Mouse (Mus musculus) hindlimb bud, embryonic 11.5 days (tissue): ENCODE results near the gene Clic1.

Source experiments
- DNase-seq: peaks from one replicate; pipeline ENCODE4 v3.0.0-alpha.2; 2012; ENCODE audit warnings: low read depth, low spot score; ENCODE audit errors: extremely low spot score

The Clic1 gene

GRCm38 (mm10) chr17:35063466-35063865 is 13.7 kb downstream of the Clic1 start:
- no peak for DNase-seq

- DNase-seq: no peak
Observed at GRCm38 (mm10) chr17:35064378-35064877, 14.7 kb downstream of the Clic1 start.

- DNase-seq: no peak
Observed at GRCm38 (mm10) chr17:35064951-35065947, 15.5 kb downstream of the Clic1 start, which contains the start of gene Ly6g6c. Gene Ly6g6c, plus strand, starts transcription at chr17:35065388.

- DNase-seq: no peak
Observed at GRCm38 (mm10) chr17:35066084-35066483, 16.3 kb downstream of the Clic1 start, which contains the start of gene Mpig6b. Gene Mpig6b, minus strand, starts transcription at chr17:35066184.

GRCm38 (mm10) chr17:35068213-35068914 is 18.6 kb downstream of the Clic1 start:
- DNase-seq: no peak

- DNase-seq: no peak
Observed at GRCm38 (mm10) chr17:35070556-35071229, 20.9 kb downstream of the Clic1 start.

- DNase-seq: no peak
Observed at GRCm38 (mm10) chr17:35071454-35071853, 21.7 kb downstream of the Clic1 start.

GRCm38 (mm10) chr17:35074097-35074496 is 24.3 kb downstream of the Clic1 start:
- no peak for DNase-seq

- no peak for DNase-seq
Observed at GRCm38 (mm10) chr17:35076507-35077176, 26.9 kb downstream of the Clic1 start, which contains the start of gene Ly6g6e. Gene Ly6g6e, plus strand, starts transcription at chr17:35076902.

- DNase-seq: no peak
Observed at GRCm38 (mm10) chr17:35077285-35077684, 27.5 kb downstream of the Clic1 start.

- DNase-seq: no peak
Observed at GRCm38 (mm10) chr17:35077786-35078233, 28.0 kb downstream of the Clic1 start, which contains the start of gene Ly6g6d. Gene Ly6g6d, minus strand, starts transcription at chr17:35078065.

GRCm38 (mm10) chr17:35079778-35080177 is 30.0 kb downstream of the Clic1 start:
- DNase-seq: no peak

GRCm38 (mm10) chr17:35080248-35080647 is 30.5 kb downstream of the Clic1 start:
- DNase-seq: no peak

GRCm38 (mm10) chr17:35080710-35081109 is 30.9 kb downstream of the Clic1 start:
- no peak for DNase-seq

- DNase-seq: no peak
Observed at GRCm38 (mm10) chr17:35082841-35083576, 33.2 kb downstream of the Clic1 start.

- DNase-seq: no peak
Observed at GRCm38 (mm10) chr17:35083929-35084497, 34.2 kb downstream of the Clic1 start.

GRCm38 (mm10) chr17:35085208-35085865 is 35.6 kb downstream of the Clic1 start, which contains the start of gene Ly6g6f:
Gene Ly6g6f, minus strand, starts transcription at chr17:35085610.
- DNase-seq: no peak

GRCm38 (mm10) chr17:35088151-35088550 is 38.4 kb downstream of the Clic1 start:
- DNase-seq: no peak
